Mouse (Mus musculus): ENCODE results near the gene Arhgap25.

DNA sequence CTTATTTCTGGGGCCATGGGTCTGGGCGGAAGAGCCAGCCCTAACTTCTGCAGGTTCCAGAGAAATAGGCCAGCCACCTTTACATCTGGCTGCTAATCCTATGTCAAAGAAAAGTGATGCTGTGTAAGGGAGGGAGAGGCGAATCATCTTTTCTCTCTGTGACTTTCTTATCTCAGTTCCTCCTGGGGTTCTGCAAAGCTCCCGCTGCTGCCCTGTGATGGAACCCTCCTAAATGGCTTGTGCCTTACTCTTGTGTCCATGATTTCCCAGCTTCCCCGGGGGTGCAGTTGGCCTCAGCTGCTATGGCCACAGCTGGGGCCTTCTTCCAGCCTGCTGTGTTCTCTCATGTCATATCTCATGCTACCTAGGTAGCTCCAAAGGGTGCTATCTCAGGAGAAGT is 5.7 kb downstream of the Arhgap25 start:
- TF ChIP-seq CTCF (IDR thresholded peaks at IDR 0.05; ENCODE audit: low read depth) (no peak), EP300 (optimal IDR thresholded peaks at IDR 0.05) (no peak)

Measured in stomach, postnatal 0 days (tissue).